Mouse (Mus musculus) layer of hippocampus, adult 18-20 months (tissue): ENCODE results near the gene Cdk19. TPM values are rescaled to one million over a fixed set of nuclear protein-coding genes. Genes with fewer than 3 reads are reported as not detected.
"Not testable (repeated sequence)": the region's sequence is repeated elsewhere in the genome, so short reads cannot be mapped to it uniquely, and the experiment has no call there.

Experiments
- DNase-seq, 2 experiments: peaks; one replicate each; pipeline ENCODE4 v3.0.0; 2022; ENCODE audit warnings: low spot score in 2 of 2
- total RNA-seq, 2 experiments: library from RNA; stranded (reverse); gene quantifications; 2 replicates each; pipeline ENCODE4 v1.2.3; 2021

Cdk19 gene
- total RNA-seq, 2 experiments from 2014 or later = 35.6 to 36.3 TPM

- DNase-seq = peak in 1 of 2 experiments; percentile 72
These were observed 180.2 kb downstream of the Cdk19 start for GRCm38 (mm10) chr10:40519586-40519985.

- peak in 1 of 2 experiments; percentile 30 for DNase-seq
These were observed 182.2 kb downstream of the Cdk19 start for GRCm38 (mm10) chr10:40521579-40521978.

GRCm38 (mm10) chr10:40523312-40523975, 184.1 kb downstream of the Cdk19 start:
- DNase-seq = peak in 1 of 2 experiments; percentile 34

GRCm38 (mm10) chr10:40524032-40524806, 184.9 kb downstream of the Cdk19 start:
- peak in 1 of 2 experiments; percentile 17 for DNase-seq

GRCm38 (mm10) chr10:40524991-40525390, 185.6 kb downstream of the Cdk19 start:
- peak in 1 of 2 experiments; percentile 90 for DNase-seq

- DNase-seq = peak in 1 of 2 experiments; percentile 16
These were observed 186.3 kb downstream of the Cdk19 start for GRCm38 (mm10) chr10:40525616-40526155.

- DNase-seq = peak in 1 of 2 experiments; percentile 51
These were observed 187.0 kb downstream of the Cdk19 start for GRCm38 (mm10) chr10:40526301-40526761.

GRCm38 (mm10) chr10:40526986-40527385, 187.6 kb downstream of the Cdk19 start:
- no peak for DNase-seq

- no peak for DNase-seq
These were observed 188.2 kb downstream of the Cdk19 start for GRCm38 (mm10) chr10:40527573-40527972.

- no peak for DNase-seq
These were observed 189.3 kb downstream of the Cdk19 start for GRCm38 (mm10) chr10:40528668-40529067.

GRCm38 (mm10) chr10:40529617-40530016, 190.3 kb downstream of the Cdk19 start:
- peak in 1 of 2 experiments; percentile 68 for DNase-seq

- no peak for DNase-seq
These were observed 191.3 kb downstream of the Cdk19 start for GRCm38 (mm10) chr10:40530661-40531060.

- DNase-seq = not testable (repeated sequence)
These were observed 193.2 kb downstream of the Cdk19 start for GRCm38 (mm10) chr10:40532586-40532985.

Other genes starting within 250 kb of the Cdk19 start
- 1 to 10 TPM; 3.9 to 4.1 TPM for gene Slc16a10, start 197.3 kb upstream of the Cdk19 start, total RNA-seq
- 10 to 100 TPM; 19.2 to 20.4 TPM for gene Rpf2, start 92.5 kb upstream of the Cdk19 start, total RNA-seq
- gene Gtf3c6, start 81.5 kb upstream of the Cdk19 start, total RNA-seq = 10 to 100 TPM; 23.2 to 27.2 TPM
- gene Amd1, start 37.4 kb upstream of the Cdk19 start, total RNA-seq = 10 to 100 TPM; 91.5 to 95.0 TPM
- not detected for gene Slc22a16, start 230.8 kb downstream of the Cdk19 start, total RNA-seq